Mouse (Mus musculus) lung, postnatal 25 days (tissue): ENCODE results near the gene Rasa3.

Experiments used
- DNase-seq: peaks from one replicate; pipeline ENCODE4 v3.0.0; 2022; ENCODE audit warnings: low spot score

Rasa3 gene

GRCm38 (mm10) chr8:13616831-13617505, 60.4 kb downstream of the Rasa3 start:
- DNase-seq, result no peak

- peak; percentile 64 for DNase-seq
Observed at GRCm38 (mm10) chr8:13614924-13615391, 62.4 kb downstream of the Rasa3 start.

- DNase-seq, result no peak
Observed at GRCm38 (mm10) chr8:13614136-13614535, 63.3 kb downstream of the Rasa3 start.

GRCm38 (mm10) chr8:13611702-13612101, 65.7 kb downstream of the Rasa3 start:
- no peak for DNase-seq

GRCm38 (mm10) chr8:13609971-13610370, 67.4 kb downstream of the Rasa3 start:
- DNase-seq, result no peak

- no peak for DNase-seq
Observed at GRCm38 (mm10) chr8:13608946-13609345, 68.5 kb downstream of the Rasa3 start.

GRCm38 (mm10) chr8:13605920-13606480, 71.4 kb downstream of the Rasa3 start:
- no peak for DNase-seq

GRCm38 (mm10) chr8:13602621-13603020, 74.8 kb downstream of the Rasa3 start:
- no peak for DNase-seq

- DNase-seq, result peak; percentile 73
Observed at GRCm38 (mm10) chr8:13601166-13601565, 76.2 kb downstream of the Rasa3 start.

GRCm38 (mm10) chr8:13600716-13601115, 76.7 kb downstream of the Rasa3 start:
- no peak for DNase-seq

- DNase-seq, result peak; percentile 83
Observed at GRCm38 (mm10) chr8:13600204-13600603, 77.2 kb downstream of the Rasa3 start.

- no peak for DNase-seq
Observed at GRCm38 (mm10) chr8:13597777-13598176, 79.6 kb downstream of the Rasa3 start.

GRCm38 (mm10) chr8:13595861-13596260, 81.5 kb downstream of the Rasa3 start:
- no peak for DNase-seq

- DNase-seq, result peak; percentile 83
Observed at GRCm38 (mm10) chr8:13594884-13595323, 82.5 kb downstream of the Rasa3 start.

- DNase-seq, result no peak
Observed at GRCm38 (mm10) chr8:13593340-13593739, 84.1 kb downstream of the Rasa3 start.

- no peak for DNase-seq
Observed at GRCm38 (mm10) chr8:13591246-13591645, 86.2 kb downstream of the Rasa3 start.

GRCm38 (mm10) chr8:13589071-13589470, 88.3 kb downstream of the Rasa3 start:
- no peak for DNase-seq

- no peak for DNase-seq
Observed at GRCm38 (mm10) chr8:13584652-13585051, 92.8 kb downstream of the Rasa3 start.

- no peak for DNase-seq
Observed at GRCm38 (mm10) chr8:13577869-13578268, 99.5 kb downstream of the Rasa3 start.

- no peak for DNase-seq
Observed at GRCm38 (mm10) chr8:13571999-13572398, 105.4 kb downstream of the Rasa3 start.

- no peak for DNase-seq
Observed at GRCm38 (mm10) chr8:13562118-13562517, 115.3 kb downstream of the Rasa3 start, which contains the start of gene 1700029H14Rik. Gene 1700029H14Rik, minus strand, starts transcription at chr8:13562461.

GRCm38 (mm10) chr8:13557526-13557925, 119.9 kb downstream of the Rasa3 start:
- DNase-seq, result no peak

- DNase-seq, result no peak
Observed at GRCm38 (mm10) chr8:13551574-13551830, 125.9 kb downstream of the Rasa3 start.
